Mouse (Mus musculus): ENCODE measurements at regions not wholly inside any gene's neighbourhood (a gene's known extent, or its start where the extent isn't known, plus 50 kb on each side); places are given as distances from the start of the nearest gene placed in this dataset.

DNA sequence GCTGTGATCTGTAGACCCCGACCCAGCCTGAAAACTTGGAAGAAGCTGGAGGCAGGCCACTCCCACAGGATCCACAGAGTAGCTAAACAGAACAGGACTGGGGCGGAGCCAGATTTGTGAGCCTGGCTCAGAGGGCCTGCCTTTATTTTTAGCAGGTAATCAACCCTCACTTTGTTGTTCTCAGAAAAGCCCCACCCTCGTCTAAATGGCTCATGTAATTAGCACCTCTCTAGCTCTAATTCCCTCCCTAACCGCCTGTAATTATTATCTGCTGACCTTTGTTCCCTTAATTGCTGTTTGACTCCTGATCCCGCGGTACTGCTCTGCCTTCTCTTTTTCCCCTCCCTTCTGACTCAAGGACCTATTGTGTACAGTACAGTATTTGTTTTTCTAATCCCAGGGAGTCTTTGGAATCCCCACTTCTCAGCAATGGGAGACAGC is 95.6 kb upstream of the Bdnf start:
- no peak for DNase-seq

DNA sequence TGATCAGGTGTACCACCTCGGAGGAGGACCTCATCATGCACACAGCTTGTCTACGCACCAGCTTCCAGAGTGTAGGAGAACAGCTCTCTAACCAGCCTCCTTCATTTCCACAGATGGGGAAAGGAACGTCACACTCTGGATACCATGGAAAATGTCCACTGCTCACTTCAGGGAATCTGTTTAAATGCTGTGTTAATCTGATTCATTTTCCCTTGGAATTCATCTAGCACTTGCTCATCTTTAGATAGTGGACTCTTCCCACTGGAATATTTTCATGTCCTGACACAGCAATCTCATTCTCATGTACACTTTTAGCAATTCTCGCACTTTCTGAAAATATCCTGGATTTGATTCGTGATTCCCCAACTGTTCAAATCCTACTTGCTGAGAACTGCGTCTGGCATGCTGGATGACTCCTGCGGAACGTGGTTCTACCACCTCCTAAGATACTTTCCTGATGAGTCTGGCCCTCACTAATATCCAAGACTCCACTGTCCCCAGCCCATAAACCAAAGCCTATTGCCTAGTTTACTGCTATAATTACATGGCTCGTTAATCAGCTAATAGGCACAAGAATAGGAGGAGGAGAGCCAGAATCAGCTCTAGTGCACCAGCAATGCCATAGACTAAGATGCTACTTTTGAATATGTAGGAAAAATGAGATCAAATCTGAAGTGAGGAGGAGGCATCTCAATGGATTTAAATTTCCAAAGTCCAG is 56.0 kb upstream of the Bdnf start:
- DNase-seq = no peak

DNA sequence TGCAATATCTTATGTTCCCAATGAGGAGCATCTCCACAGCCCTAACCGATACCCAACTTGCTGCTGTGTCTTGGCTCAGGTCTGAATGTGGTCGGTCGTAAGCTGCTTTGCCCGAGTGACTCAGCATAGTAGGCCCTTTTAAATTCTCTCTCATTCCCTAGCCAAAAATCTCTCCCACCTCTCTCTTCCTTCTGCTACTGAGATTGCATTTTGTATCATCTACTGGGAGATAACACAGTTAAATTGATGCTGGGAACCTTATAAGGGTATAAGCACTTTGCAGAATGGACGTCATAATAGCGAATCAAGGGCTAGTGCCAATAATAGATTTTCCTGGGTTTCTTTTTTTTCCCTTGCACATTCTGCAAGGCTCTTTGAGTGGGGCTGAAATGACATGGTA is 54.8 kb upstream of the Bdnf start:
- DNase-seq = no peak

DNA sequence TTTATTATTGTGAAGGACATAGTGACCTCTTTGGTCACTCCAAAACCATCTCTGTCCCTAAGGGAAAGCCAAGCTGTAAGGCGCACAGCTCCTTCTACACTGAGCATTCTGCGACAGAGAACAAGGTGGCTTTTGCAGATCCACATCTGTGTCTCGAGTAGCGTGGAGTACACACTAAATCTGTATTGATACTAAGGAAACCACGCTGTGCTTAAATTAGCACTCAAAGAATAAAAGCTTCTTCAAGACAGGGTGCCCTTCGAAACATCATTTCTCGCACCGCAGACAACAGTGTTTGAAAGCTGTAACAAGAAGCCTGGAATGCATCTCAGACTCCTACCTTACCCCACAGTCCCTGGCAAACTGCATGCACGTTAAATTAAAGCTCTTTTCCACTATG is 52.9 kb upstream of the Bdnf start:
- no peak for DNase-seq

Data from cerebellum, adult 11-12 months (tissue).